Mouse (Mus musculus) stomach, embryonic 16.5 days (tissue): ENCODE results near the gene Apex1. TPM values are rescaled to one million over a fixed set of nuclear protein-coding genes. Genes with fewer than 3 reads are reported as not detected.

Experiments
- ATAC-seq: fragments of 200-750 bp; cut with Nextera tagmentation; 2 replicates; pipeline ENCODE4 v1.8.0; 2017; ENCODE audit warnings: moderate number of reproducible peaks, moderate TSS enrichment; ENCODE audit not compliant: insufficient read depth, low FRiP score
- H3K27ac ChIP-seq: fragments of 300-500 bp; sonication (generic); 2 replicates; pipeline ENCODE4 v1.5.1; 2014; ENCODE audit warnings: low read length
- H3K27me3 ChIP-seq: fragments of 300-500 bp; sonication (generic); 2 replicates; pipeline ENCODE4 v1.6.1; 2014; ENCODE audit warnings: low read length, control low read depth, mixed read lengths; ENCODE audit not compliant: control insufficient read depth, insufficient read depth
- H3K36me3 ChIP-seq: fragments of 300-500 bp; sonication (generic); 2 replicates; pipeline ENCODE4 v1.6.1; 2014; ENCODE audit warnings: low read length; ENCODE audit not compliant: control insufficient read depth, insufficient read depth
- H3K4me1 ChIP-seq: fragments of 300-500 bp; sonication (generic); 2 replicates; pipeline ENCODE4 v1.6.1; 2014; ENCODE audit warnings: low read length, control low read depth, mixed read lengths; ENCODE audit not compliant: control insufficient read depth, insufficient read depth
- H3K4me2 ChIP-seq: fragments of 300-500 bp; sonication (generic); 2 replicates; pipeline ENCODE4 v1.6.1; 2014; ENCODE audit warnings: low read depth, low read length, mixed read lengths
- H3K4me3 ChIP-seq: fragments of 300-500 bp; sonication (generic); replicated peaks from 2 replicates; pipeline ENCODE4 v1.5.1; 2014; ENCODE audit warnings: mild to moderate bottlenecking, low read length
- H3K9ac ChIP-seq: fragments of 300-500 bp; sonication (generic); 2 replicates; pipeline ENCODE4 v1.6.1; 2014; ENCODE audit warnings: low read length
- H3K9me3 ChIP-seq: fragments of 300-500 bp; sonication (generic); replicated peaks from 2 replicates; pipeline ENCODE4 v1.6.1; 2016; ENCODE audit warnings: low read length, control low read depth; ENCODE audit not compliant: control insufficient read depth
- WGBS: fragments of 180-500 bp; shearing (Covaris S2); extraction: QIAGEN DNeasy Blood & Tissue Kit; methylation state at CpG from one replicate; pipeline ENCODE4 v1.1.7; 2014; 5-methylcytosine and 5-hydroxymethylcytosine counted together
- polyA plus RNA-seq: library from polyadenylated mRNA; unstranded; fragments of >200 nt; fragmentation: Nextera tagmentation; extraction: Ambion mirVana; gene quantifications from 2 replicates; pipeline ENCODE4 v1.2.1, GENCODE M21; 2015

Apex1 gene
- polyA plus RNA-seq, 1 experiment from 2014 or later, result 166 TPM

DNA sequence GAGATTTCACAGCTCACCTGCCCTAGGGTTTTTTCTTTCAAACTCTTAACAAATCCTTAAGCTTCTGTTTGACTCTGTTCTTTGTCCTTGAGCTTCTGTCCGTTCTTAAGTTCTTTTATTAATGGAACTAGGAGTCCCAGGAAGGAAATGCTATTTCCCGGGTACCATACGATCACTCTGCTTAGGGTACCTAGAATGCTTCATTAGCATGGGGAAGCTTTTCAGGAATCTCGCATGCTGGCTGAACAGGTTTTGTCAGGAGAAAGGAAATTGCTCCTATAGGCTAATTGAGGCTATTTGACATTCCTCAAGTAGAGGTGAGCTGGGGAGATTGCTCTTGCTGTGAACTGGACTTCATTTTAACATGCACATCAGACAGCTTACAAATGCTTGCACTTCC lies 48.9 kb downstream of the Apex1 start:
- H3K9ac ChIP-seq, result no peak overlapping the region
- ATAC-seq, result no peak
- no peaks in the 10 kb centered on the region for H3K4me1 ChIP-seq
- H3K27me3 ChIP-seq, result no peaks in the 10 kb centered on the region
- H3K27ac ChIP-seq, result no peak overlapping the region
- no peak overlapping the region for H3K4me2 ChIP-seq
- no peaks in the 10 kb centered on the region for H3K36me3 ChIP-seq
- 35% methylated on average over 4 of the region's 4 CpGs for WGBS
- H3K9me3 ChIP-seq, result no peaks in the 10 kb centered on the region
- H3K4me3 ChIP-seq, result no peak overlapping the region

GRCm38 (mm10) chr14:50975001-50975400 lies 50.2 kb downstream of the Apex1 start:
- Histone ChIP-seq H3K9me3 (no peaks in the 10 kb centered on the region), H3K4me3 (no peak overlapping the region), H3K36me3 (no peaks in the 10 kb centered on the region), H3K4me1 (no peaks in the 10 kb centered on the region), H3K4me2 (no peak overlapping the region), H3K27ac (no peak overlapping the region), H3K27me3 (no peaks in the 10 kb centered on the region), H3K9ac (no peak overlapping the region)
- ATAC-seq, result no peak
- 64% methylated on average over 5 of the region's 5 CpGs for WGBS

- 31% methylated on average over 9 of the region's 9 CpGs for WGBS
- H3K27ac ChIP-seq, result no peak overlapping the region
- no peaks in the 10 kb centered on the region for H3K27me3 ChIP-seq
- no peak overlapping the region for H3K4me3 ChIP-seq
- no peak for ATAC-seq
- no peaks in the 10 kb centered on the region for H3K4me1 ChIP-seq
- H3K36me3 ChIP-seq, result no peaks in the 10 kb centered on the region
- no peaks in the 10 kb centered on the region for H3K9me3 ChIP-seq
- 0 out of 2 replicates have a peak overlapping the region, but pooled peaks have one; percentile 41 for H3K9ac ChIP-seq
- H3K4me2 ChIP-seq, result no peak overlapping the region
These were observed 51.9 kb downstream of the Apex1 start for GRCm38 (mm10) chr14:50976674-50977073.

Other genes with a start within 250 kb of the Apex1 start
- gene Olfr747, start 231.8 kb upstream of the Apex1 start, polyA plus RNA-seq, result not detected in 2 replicates
- not detected in 2 replicates for gene Olfr748, start 217.6 kb upstream of the Apex1 start, polyA plus RNA-seq
- not detected in 2 replicates for gene Olfr749, start 179.9 kb upstream of the Apex1 start, polyA plus RNA-seq
- gene Ttc5, start 139.4 kb upstream of the Apex1 start, polyA plus RNA-seq, result 58.5 and 61.4 TPM in 2 replicates
- gene Ccnb1ip1, start 117.2 kb upstream of the Apex1 start, polyA plus RNA-seq, result not detected in 2 replicates
- gene Parp2, start 117.1 kb upstream of the Apex1 start, polyA plus RNA-seq, result 56.4 and 62.2 TPM in 2 replicates
- gene Tep1, start 54.4 kb upstream of the Apex1 start, polyA plus RNA-seq, result 9.7 and 11.5 TPM in 2 replicates
- 0.26 and 0.49 TPM in 2 replicates for gene Klhl33, start 27.5 kb upstream of the Apex1 start, polyA plus RNA-seq
- 130 and 140 TPM in 2 replicates for gene Osgep, start 75 bp upstream of the Apex1 start, polyA plus RNA-seq
- 45.2 and 47.6 TPM in 2 replicates for gene Pip4p1, start 5.9 kb downstream of the Apex1 start, polyA plus RNA-seq
- 74.9 and 75.2 TPM in 2 replicates for gene Pnp, start 6.1 kb downstream of the Apex1 start, polyA plus RNA-seq
- not detected in 2 replicates for gene Gm49342, start 19.5 kb downstream of the Apex1 start, polyA plus RNA-seq
- gene Pnp2, start 31.0 kb downstream of the Apex1 start, polyA plus RNA-seq, result 0.69 and 1.6 TPM in 2 replicates
- 0.23 and 0.54 TPM in 2 replicates for gene Rnase10, start 82.8 kb downstream of the Apex1 start, polyA plus RNA-seq
- gene Rnase9, start 116.9 kb downstream of the Apex1 start, polyA plus RNA-seq, result not detected in 2 replicates
- not detected in 2 replicates for gene Rnase11, start 125.2 kb downstream of the Apex1 start, polyA plus RNA-seq
- gene Rnase12, start 132.7 kb downstream of the Apex1 start, polyA plus RNA-seq, result 0.45 TPM in 1 of 2 replicates, not detected in the other
- gene Olfr750, start 149.5 kb downstream of the Apex1 start, polyA plus RNA-seq, result not detected in 2 replicates
- gene Rnase4, start 166.1 kb downstream of the Apex1 start, polyA plus RNA-seq, result 151 and 166 TPM in 2 replicates
- gene Ang, start 166.2 kb downstream of the Apex1 start, polyA plus RNA-seq, result 39.4 and 41.6 TPM in 2 replicates
- gene Eddm3b, start 189.5 kb downstream of the Apex1 start, polyA plus RNA-seq, result not detected in 2 replicates
- 1.9 and 2.9 TPM in 2 replicates for gene Rnase6, start 198.9 kb downstream of the Apex1 start, polyA plus RNA-seq
- gene Rnase1, start 221.8 kb downstream of the Apex1 start, polyA plus RNA-seq, result 117 and 170 TPM in 2 replicates
- not detected in 2 replicates for gene Rnase2b, start 237.3 kb downstream of the Apex1 start, polyA plus RNA-seq